Comparison of ENCODE assay signal across 9 mouse cellular contexts in genomic region chr1:35266626-35267025, GRCm38 (mm10).
A peak's percentile ranks its signal among the peaks of the same experiment; 100 is the strongest.
DNase-seq lines count a peak whose midpoint lies in the region; ATAC-seq lines count a peak whose summit lies in the region.
"Had no signal": no experiment of that assay in that cellular context is flagged by ENCODE, and none has a peak within 500 bp of the region (broad histone marks: within the 10 kb centered on the region; RNA-seq: fewer than 3 reads in every experiment).

No protein-coding gene starts in this region.

- H3K9me3 ChIP-seq in heart, embryonic 10.5 days = no peaks in the 10 kb centered on the region
- H3K9me3 ChIP-seq in neural tube, embryonic 11.5 days (ENCODE audit: control insufficient read depth, low read length) = no peaks in the 10 kb centered on the region
- no peaks in the 10 kb centered on the region for H3K9me3 ChIP-seq in neural tube, embryonic 15.5 days (replicated peaks)
- H3K9me3 ChIP-seq in hindbrain, embryonic 14.5 days (ENCODE audit: control insufficient read depth, low read length) = no peaks in the 10 kb centered on the region
- H3K9me3 ChIP-seq: embryonic facial prominence, embryonic 13.5 days had no signal

- ATAC-seq in neural tube, embryonic 11.5 days (ENCODE audit: insufficient read depth, low FRiP score, low TSS enrichment) = no peak
- ATAC-seq in neural tube, embryonic 15.5 days (ENCODE audit: low FRiP score) = no peak
- no peak for ATAC-seq in hindbrain, embryonic 14.5 days (ENCODE audit: low FRiP score)

- H3K4me3 ChIP-seq in heart, embryonic 10.5 days = no peak overlapping the region
- no peak overlapping the region for H3K4me3 ChIP-seq in neural tube, embryonic 11.5 days (ENCODE audit: low read depth, low read length)
- no peak overlapping the region for H3K4me3 ChIP-seq in neural tube, embryonic 15.5 days (replicated peaks)
- no peak overlapping the region for H3K4me3 ChIP-seq in hindbrain, embryonic 14.5 days (replicated peaks; ENCODE audit: low read length)
- H3K4me3 ChIP-seq: embryonic facial prominence, embryonic 13.5 days had no signal

- no peaks in the 10 kb centered on the region for H3K27me3 ChIP-seq in heart, embryonic 10.5 days (ENCODE audit: insufficient read depth, poor library complexity, severe bottlenecking)
- no peaks in the 10 kb centered on the region for H3K27me3 ChIP-seq in neural tube, embryonic 11.5 days (ENCODE audit: control insufficient read depth, insufficient read depth, low read length)
- no peaks in the 10 kb centered on the region for H3K27me3 ChIP-seq in neural tube, embryonic 15.5 days (replicated peaks)
- H3K27me3 ChIP-seq in hindbrain, embryonic 14.5 days (ENCODE audit: control insufficient read depth, insufficient read depth, low read length) = no peaks in the 10 kb centered on the region
- H3K27me3 ChIP-seq: embryonic facial prominence, embryonic 13.5 days had no signal

- no peak overlapping the region for H3K9ac ChIP-seq in neural tube, embryonic 11.5 days (ENCODE audit: low read length)
- H3K9ac ChIP-seq in neural tube, embryonic 15.5 days (replicated peaks) = no peak overlapping the region
- no peak overlapping the region for H3K9ac ChIP-seq in hindbrain, embryonic 14.5 days
- H3K9ac ChIP-seq: embryonic facial prominence, embryonic 13.5 days had no signal

- no peak overlapping the region for H3K27ac ChIP-seq in heart, embryonic 10.5 days
- H3K27ac ChIP-seq in neural tube, embryonic 11.5 days (ENCODE audit: low read depth, low read length) = no peak overlapping the region
- H3K27ac ChIP-seq in neural tube, embryonic 15.5 days (replicated peaks) = no peak overlapping the region
- H3K27ac ChIP-seq in hindbrain, embryonic 14.5 days = no peak overlapping the region
- H3K27ac ChIP-seq: embryonic facial prominence, embryonic 13.5 days had no signal

- H3K36me3 ChIP-seq in heart, embryonic 10.5 days = no peaks in the 10 kb centered on the region
- no peaks in the 10 kb centered on the region for H3K36me3 ChIP-seq in neural tube, embryonic 11.5 days (ENCODE audit: control insufficient read depth, insufficient read depth, low read length)
- H3K36me3 ChIP-seq in neural tube, embryonic 15.5 days = no peaks in the 10 kb centered on the region
- H3K36me3 ChIP-seq in hindbrain, embryonic 14.5 days (replicated peaks; ENCODE audit: control insufficient read depth, insufficient read depth) = no peaks in the 10 kb centered on the region
- H3K36me3 ChIP-seq: embryonic facial prominence, embryonic 13.5 days had no signal

- WGBS in heart, embryonic 10.5 days = 46% methylated on average over 7 of the region's 7 CpGs
- 55% methylated on average over 7 of the region's 7 CpGs for WGBS in neural tube, embryonic 11.5 days
- WGBS in neural tube, embryonic 15.5 days = 61% methylated on average over 7 of the region's 7 CpGs
- 56% methylated on average over 7 of the region's 7 CpGs for WGBS in hindbrain, embryonic 14.5 days

- DNase-seq in heart, postnatal 4 days = peak; percentile 23
- no peak for DNase-seq in heart, embryonic 10.5 days (ENCODE audit: low spot score)
- peak; percentile 29 for DNase-seq in neural tube, embryonic 11.5 days (ENCODE audit: low spot score)
- peak; percentile 10 to 35 for DNase-seq in cerebellum, postnatal 25 days
- peak; percentile 29 for DNase-seq in retina, postnatal 1 day
- DNase-seq in hindbrain, embryonic 14.5 days (ENCODE audit: low spot score) = no peak
- DNase-seq: heart, adult 11 months had no signal

- H3K4me2 ChIP-seq in neural tube, embryonic 11.5 days (ENCODE audit: low read depth) = no peak overlapping the region
- H3K4me2 ChIP-seq in neural tube, embryonic 15.5 days = no peak overlapping the region
- H3K4me2 ChIP-seq in hindbrain, embryonic 14.5 days (replicated peaks) = no peak overlapping the region
- H3K4me2 ChIP-seq: embryonic facial prominence, embryonic 13.5 days had no signal

- no peaks in the 10 kb centered on the region for H3K4me1 ChIP-seq in heart, embryonic 10.5 days
- no peaks in the 10 kb centered on the region for H3K4me1 ChIP-seq in neural tube, embryonic 11.5 days (ENCODE audit: control insufficient read depth, insufficient read depth, low read length)
- no peaks in the 10 kb centered on the region for H3K4me1 ChIP-seq in neural tube, embryonic 15.5 days
- no peaks in the 10 kb centered on the region for H3K4me1 ChIP-seq in hindbrain, embryonic 14.5 days (replicated peaks; ENCODE audit: control insufficient read depth, insufficient read depth, low read length)
- H3K4me1 ChIP-seq: embryonic facial prominence, embryonic 13.5 days had no signal

Comparison
In these comparisons a context has a peak if more than half of its experiments do, and no peak if none do; other contexts are left out.
1. DNase-seq: peak in heart, postnatal 4 days (single experiment), neural tube, embryonic 11.5 days (single experiment), cerebellum, postnatal 25 days (2 of 2) and retina, postnatal 1 day (single experiment); none in heart, embryonic 10.5 days (single experiment) and hindbrain, embryonic 14.5 days (single experiment).